Mouse (Mus musculus) ovary, adult 18-20 months (tissue): ENCODE data around the gene Gpr62.

Experiments
- DNase-seq: peaks from one replicate; pipeline ENCODE4 v3.0.0; 2022; ENCODE audit warnings: low spot score, mixed read lengths

Gpr62 gene

GRCm38 (mm10) chr9:106456325-106457162, 9.2 kb downstream of the Gpr62 start:
- no peak for DNase-seq

GRCm38 (mm10) chr9:106454888-106455681, 10.7 kb downstream of the Gpr62 start:
- DNase-seq, result no peak

- no peak for DNase-seq
Observed at GRCm38 (mm10) chr9:106454071-106454761, 11.5 kb downstream of the Gpr62 start.

GRCm38 (mm10) chr9:106453271-106454070, 12.3 kb downstream of the Gpr62 start, which contains the start of gene Pcbp4:
TSS of gene Pcbp4 (plus strand) at chr9:106453291.
- DNase-seq, result no peak

GRCm38 (mm10) chr9:106452821-106453220, 12.9 kb downstream of the Gpr62 start:
- no peak for DNase-seq

- DNase-seq, result no peak
Observed at GRCm38 (mm10) chr9:106452351-106452750, 13.4 kb downstream of the Gpr62 start.

GRCm38 (mm10) chr9:106451899-106452298, 13.8 kb downstream of the Gpr62 start:
- no peak for DNase-seq

GRCm38 (mm10) chr9:106451298-106451697, 14.4 kb downstream of the Gpr62 start:
- no peak for DNase-seq

- DNase-seq, result peak; percentile 60
Observed at GRCm38 (mm10) chr9:106450661-106451060, 15.1 kb downstream of the Gpr62 start.

GRCm38 (mm10) chr9:106449947-106450346, 15.8 kb downstream of the Gpr62 start:
- no peak for DNase-seq

GRCm38 (mm10) chr9:106448498-106449031, 17.2 kb downstream of the Gpr62 start:
- DNase-seq, result peak; percentile 67

- DNase-seq, result no peak
Observed at GRCm38 (mm10) chr9:106447951-106448350, 17.8 kb downstream of the Gpr62 start.

GRCm38 (mm10) chr9:106447348-106447747, 18.4 kb downstream of the Gpr62 start, which contains the start of the genes Abhd14b and Abhd14a:
TSS of gene Abhd14b (plus strand) at chr9:106447459.
TSS of gene Abhd14a (minus strand) at chr9:106447678.
- peak; percentile 92 for DNase-seq

GRCm38 (mm10) chr9:106444836-106445235, 20.9 kb downstream of the Gpr62 start:
- no peak for DNase-seq

- no peak for DNase-seq
Observed at GRCm38 (mm10) chr9:106442680-106443079, 23.1 kb downstream of the Gpr62 start.

GRCm38 (mm10) chr9:106436566-106436965, 29.2 kb downstream of the Gpr62 start:
- no peak for DNase-seq

- DNase-seq, result no peak
Observed at GRCm38 (mm10) chr9:106433389-106433788, 32.3 kb downstream of the Gpr62 start.

GRCm38 (mm10) chr9:106430015-106430264, 35.8 kb downstream of the Gpr62 start:
- no peak for DNase-seq

GRCm38 (mm10) chr9:106429221-106430014, 36.3 kb downstream of the Gpr62 start, which contains the start of gene Rpl29:
TSS of gene Rpl29 (plus strand) at chr9:106429454.
- peak; percentile 89 for DNase-seq

- DNase-seq, result no peak
Observed at GRCm38 (mm10) chr9:106428719-106429220, 37.0 kb downstream of the Gpr62 start.
